Mouse (Mus musculus): ENCODE data around the gene C8a.

The C8a gene

GRCm38 (mm10) chr4:104842204-104842603 lies 34.0 kb downstream of the C8a start:
- no peak for DNase-seq (ENCODE audit: low spot score in 2 of 2)

DNA sequence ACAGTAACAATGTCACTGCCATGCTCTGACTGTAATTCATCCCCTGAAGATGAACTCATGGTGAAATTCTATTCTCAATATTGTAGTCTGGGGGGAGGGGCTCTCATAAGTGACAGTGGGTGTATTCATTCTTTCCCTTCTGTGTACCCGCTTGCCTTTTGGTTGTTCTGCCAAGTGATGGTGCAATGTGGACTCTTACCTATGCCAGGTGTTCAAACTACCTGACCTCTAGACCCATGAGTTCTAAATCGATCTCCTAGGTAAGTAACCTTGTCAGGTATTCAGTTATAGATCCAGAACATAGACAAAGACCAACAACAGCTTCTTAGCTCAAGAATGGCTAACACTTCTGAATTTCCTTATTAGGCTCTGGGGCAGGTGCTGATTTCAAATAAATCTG lies 37.9 kb downstream of the C8a start:
- DNase-seq (ENCODE audit: low spot score in 2 of 2) = no peak

DNA sequence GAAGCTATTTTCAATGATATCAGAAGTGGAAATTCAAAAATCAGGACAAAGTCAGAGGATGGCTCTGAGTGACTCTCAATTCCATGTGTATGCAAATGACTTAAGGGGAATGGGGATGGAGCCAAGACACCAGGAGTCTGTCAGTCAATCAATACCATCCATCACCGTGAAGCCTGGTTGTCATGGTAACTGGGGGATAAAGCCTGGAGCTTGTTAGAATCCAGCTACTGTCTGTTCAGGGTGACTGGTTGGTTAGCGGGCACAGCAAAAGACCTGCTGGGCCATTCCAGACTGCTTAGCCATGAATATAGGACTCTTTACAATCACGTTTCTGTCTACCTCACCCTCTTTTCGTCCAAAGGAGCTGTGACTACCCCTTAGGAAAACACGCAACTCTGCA lies 41.1 kb downstream of the C8a start:
- no peak for DNase-seq (ENCODE audit: low spot score in 2 of 2)

- no peak for DNase-seq (ENCODE audit: low spot score in 2 of 2)
Observed at GRCm38 (mm10) chr4:104828939-104829338, 47.3 kb downstream of the C8a start.

- DNase-seq (ENCODE audit: low spot score in 2 of 2) = no peak
Observed at GRCm38 (mm10) chr4:104824381-104825077, 51.7 kb downstream of the C8a start.

DNA sequence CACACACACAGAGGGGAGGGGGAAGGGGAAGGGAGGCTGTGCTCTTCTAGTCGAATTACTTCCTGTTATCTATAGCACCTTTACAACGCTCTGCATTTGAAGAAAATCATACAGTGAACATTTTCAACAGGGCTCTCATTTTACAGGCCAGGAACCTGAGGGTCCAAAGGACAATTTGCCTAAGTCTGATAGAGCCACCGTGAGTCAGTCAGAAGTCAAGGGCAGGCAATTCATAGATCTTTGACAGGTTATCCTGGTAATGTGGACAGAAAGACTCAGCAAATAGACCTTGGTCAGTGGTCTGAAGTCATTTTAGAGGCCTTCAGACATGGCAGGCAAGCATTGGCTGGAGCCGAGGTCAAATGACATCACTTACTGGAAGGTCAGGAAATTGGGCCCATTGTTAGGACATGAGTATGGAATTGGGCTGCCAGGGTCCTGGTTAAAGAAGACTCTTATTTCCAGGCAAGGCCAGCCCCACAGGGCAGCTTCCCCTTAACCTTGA lies 52.5 kb downstream of the C8a start:
- DNase-seq (ENCODE audit: low spot score in 2 of 2) = no peak

DNA sequence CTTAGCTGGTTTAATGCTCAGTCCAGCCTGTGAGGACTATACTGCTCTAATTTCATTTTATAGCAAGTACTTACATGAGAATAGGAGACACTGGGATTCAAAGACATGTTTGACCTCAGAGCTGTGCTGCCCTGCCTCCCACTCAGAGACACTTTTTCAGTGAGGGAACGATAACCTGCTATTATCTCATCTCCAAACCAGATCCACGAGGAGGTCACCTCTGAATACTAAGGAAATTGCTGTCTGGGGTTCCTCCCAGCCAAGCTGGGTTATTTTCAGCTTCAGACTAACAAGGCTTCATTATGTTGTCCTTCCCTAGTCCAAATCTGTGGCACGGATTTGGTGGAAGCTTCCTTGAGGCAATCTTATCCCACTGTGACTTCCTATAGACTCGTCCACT lies 56.3 kb downstream of the C8a start:
- no peak for DNase-seq (ENCODE audit: low spot score in 2 of 2)

- DNase-seq (ENCODE audit: low spot score in 2 of 2) = no peak
Observed at GRCm38 (mm10) chr4:104818986-104819385, 57.2 kb downstream of the C8a start.

DNA sequence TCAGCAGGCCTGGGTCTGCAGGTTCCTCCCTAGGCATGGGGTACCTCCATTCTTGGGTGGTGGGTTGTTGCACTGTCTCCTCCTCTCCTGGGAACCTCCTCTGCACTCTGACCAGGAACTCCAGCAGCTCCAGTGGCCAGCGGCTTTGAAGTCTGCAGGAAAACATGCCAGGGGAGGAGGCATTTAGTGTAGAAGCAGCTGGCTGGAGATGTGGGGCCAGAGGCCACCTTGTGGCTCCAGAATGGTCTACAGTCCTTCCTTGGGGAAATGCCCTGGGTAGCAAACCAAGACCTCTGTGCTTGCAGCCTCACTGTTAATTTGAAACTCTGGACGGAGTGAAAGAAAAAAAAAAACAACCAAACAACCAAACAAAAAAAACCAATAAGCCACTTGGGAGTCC lies 58.7 kb downstream of the C8a start:
- no peak for DNase-seq (ENCODE audit: low spot score in 2 of 2)

GRCm38 (mm10) chr4:104816519-104817232 lies 59.5 kb downstream of the C8a start:
- DNase-seq (ENCODE audit: low spot score in 2 of 2) = no peak

DNA sequence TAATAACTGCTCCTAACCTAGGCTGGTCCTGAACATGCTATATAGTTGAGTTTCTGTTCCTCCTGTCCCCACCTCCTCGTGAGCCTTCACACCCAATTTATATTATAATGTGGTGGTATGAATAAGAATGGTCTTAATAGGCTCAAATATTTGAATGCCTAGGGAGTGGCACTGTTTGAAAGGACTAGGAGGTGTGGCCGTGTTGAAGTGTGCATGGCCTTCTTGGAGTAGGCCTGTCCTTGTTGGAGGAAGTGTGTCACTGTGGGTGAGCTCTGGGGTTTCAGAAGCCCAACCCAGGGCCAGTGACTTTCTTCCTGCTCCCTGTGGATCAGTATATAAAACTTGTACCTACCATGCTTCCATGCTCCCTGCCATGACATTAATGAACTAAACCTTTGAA lies 62.6 kb downstream of the C8a start:
- DNase-seq (ENCODE audit: low spot score in 2 of 2) = no peak

DNA sequence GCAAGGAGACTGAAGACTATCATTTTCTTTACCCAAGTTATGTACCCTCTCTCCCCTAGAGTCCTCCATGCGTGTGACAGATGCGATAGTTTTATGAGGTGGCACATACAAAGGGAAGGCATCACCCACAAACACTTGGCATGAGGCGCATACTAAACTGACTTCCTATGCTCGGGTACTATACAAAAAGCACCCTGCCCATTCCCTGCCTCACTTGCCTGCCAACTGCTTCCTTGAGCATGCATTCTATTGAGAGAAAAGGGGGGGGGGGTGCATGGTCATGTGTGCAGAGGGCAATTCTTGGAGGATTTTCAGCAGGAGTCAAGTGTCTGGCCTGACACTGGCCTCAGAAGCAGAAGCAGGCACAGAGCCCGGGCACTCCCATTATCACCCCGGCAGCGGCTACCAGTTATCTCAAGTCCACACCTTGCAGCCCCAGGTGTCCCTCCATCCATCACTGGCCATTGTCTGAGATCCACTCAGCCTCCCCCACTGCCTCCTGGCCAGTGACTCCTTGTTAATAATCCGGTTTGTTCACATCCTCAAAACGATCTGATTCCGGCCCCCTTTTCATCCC lies 65.4 kb downstream of the C8a start:
- no peak for DNase-seq (ENCODE audit: low spot score in 2 of 2)

DNA sequence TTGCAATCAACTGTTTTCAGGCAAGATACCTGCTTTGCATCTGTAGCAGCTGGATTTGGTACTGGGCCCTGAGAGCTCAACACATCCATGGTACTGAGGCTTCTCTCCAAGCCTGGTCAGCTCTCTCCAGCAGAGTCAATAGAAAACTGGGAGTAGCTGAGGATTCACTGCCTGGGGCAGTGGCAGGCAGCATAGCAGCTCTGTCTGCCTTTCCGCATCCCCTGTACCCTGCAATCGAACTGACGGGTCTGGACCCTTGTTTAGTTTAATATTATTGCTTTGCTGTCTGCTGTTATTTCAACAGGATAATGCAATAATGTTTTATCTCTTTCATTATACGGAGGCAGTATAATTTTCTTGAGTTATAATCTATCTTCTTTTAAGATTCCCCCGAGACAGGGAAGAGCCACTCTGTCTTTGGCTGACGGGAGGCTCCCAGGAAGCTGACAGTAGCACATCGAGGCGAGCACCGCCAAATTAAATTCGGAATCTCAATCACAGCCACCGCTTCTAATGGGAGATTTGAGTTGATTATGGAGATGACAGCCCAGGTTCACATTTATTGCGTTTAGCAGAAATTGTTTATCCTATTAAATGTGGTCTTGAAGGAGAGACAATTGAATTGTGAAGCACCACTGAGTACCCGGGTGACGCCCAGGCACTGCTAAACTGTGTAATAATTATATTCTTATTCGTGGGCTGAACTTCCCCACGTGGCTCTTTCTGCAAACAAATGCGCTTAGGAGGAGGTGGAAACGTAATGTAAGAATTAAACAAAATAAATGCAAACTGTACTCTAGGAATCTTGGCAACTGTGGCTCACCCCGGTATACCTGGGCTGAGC lies 70.6 kb downstream of the C8a start:
- no peak for DNase-seq (ENCODE audit: low spot score in 2 of 2)

- no peak for DNase-seq (ENCODE audit: low spot score in 2 of 2)
Observed at GRCm38 (mm10) chr4:104804100-104804499, 72.1 kb downstream of the C8a start.

- no peak for DNase-seq (ENCODE audit: low spot score in 2 of 2)
Observed at GRCm38 (mm10) chr4:104801625-104802024, 74.6 kb downstream of the C8a start.

GRCm38 (mm10) chr4:104798951-104799350 lies 77.2 kb downstream of the C8a start:
- no peak for DNase-seq (ENCODE audit: low spot score in 2 of 2)

- no peak for DNase-seq (ENCODE audit: low spot score in 2 of 2)
Observed at GRCm38 (mm10) chr4:104792111-104792510, 84.1 kb downstream of the C8a start.

DNA sequence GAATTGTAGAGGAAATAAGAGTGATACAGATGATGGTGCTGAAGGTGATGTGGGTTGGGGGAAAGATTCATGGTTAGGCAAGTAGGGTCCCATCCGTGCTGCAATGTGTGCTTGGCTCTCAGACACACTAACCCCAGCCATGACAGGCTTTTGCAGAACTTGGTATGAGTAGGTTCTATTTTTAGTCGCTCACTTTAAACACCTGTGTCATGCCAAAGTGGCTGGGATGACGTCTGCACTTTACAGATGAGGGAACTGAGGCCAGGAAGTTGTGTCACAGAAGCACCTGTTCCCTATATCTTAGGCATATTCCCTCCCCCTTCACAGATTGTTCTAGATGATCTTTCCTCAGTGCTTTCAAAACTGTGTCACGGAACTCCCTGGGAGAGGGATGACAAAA lies 93.9 kb downstream of the C8a start:
- DNase-seq (ENCODE audit: low spot score in 2 of 2) = no peak

GRCm38 (mm10) chr4:104781441-104781840 lies 94.8 kb downstream of the C8a start:
- DNase-seq (ENCODE audit: low spot score in 2 of 2) = no peak

GRCm38 (mm10) chr4:104779460-104779859 lies 96.7 kb downstream of the C8a start:
- no peak for DNase-seq (ENCODE audit: low spot score in 2 of 2)

GRCm38 (mm10) chr4:104775601-104776000 lies 100.6 kb downstream of the C8a start:
- no peak for DNase-seq (ENCODE audit: low spot score in 2 of 2)

- DNase-seq (ENCODE audit: low spot score in 2 of 2) = no peak
Observed at GRCm38 (mm10) chr4:104770331-104770730, 105.9 kb downstream of the C8a start.
